Mouse (Mus musculus) lung, postnatal 0 days (tissue): Measurements from ENCODE around the gene Zfp36l1.
A peak's percentile ranks its signal among the peaks of the same experiment; 100 is the strongest.

ENCODE experiments used
- CTCF ChIP-seq: IDR thresholded peaks from 2 replicates; pipeline ENCODE4 v1.5.1; 2016; ENCODE audit warnings: antibody characterized with exemption, mild to moderate bottlenecking
- EP300 ChIP-seq: IDR thresholded peaks from 2 replicates; pipeline ENCODE4 v1.6.1; 2016; ENCODE audit warnings: antibody characterized with exemption, mild to moderate bottlenecking, control low read depth

- TF ChIP-seq CTCF (peak; percentile 67), EP300 (no peak)
Measured at GRCm38 (mm10) chr12:80129531-80129930, 16.7 kb upstream of the Zfp36l1 start.
